Mouse (Mus musculus) liver (tissue): Measurements from ENCODE around the gene Smim26.
"Not testable (repeated sequence)": the region's sequence is repeated elsewhere in the genome, so short reads cannot be mapped to it uniquely, and the experiment has no call there.

Experiments used
- DNase-seq: peaks from one replicate; pipeline ENCODE4 v3.0.0-alpha.2; 2020; ENCODE audit warnings: mixed read lengths

Gene Smim26

DNA sequence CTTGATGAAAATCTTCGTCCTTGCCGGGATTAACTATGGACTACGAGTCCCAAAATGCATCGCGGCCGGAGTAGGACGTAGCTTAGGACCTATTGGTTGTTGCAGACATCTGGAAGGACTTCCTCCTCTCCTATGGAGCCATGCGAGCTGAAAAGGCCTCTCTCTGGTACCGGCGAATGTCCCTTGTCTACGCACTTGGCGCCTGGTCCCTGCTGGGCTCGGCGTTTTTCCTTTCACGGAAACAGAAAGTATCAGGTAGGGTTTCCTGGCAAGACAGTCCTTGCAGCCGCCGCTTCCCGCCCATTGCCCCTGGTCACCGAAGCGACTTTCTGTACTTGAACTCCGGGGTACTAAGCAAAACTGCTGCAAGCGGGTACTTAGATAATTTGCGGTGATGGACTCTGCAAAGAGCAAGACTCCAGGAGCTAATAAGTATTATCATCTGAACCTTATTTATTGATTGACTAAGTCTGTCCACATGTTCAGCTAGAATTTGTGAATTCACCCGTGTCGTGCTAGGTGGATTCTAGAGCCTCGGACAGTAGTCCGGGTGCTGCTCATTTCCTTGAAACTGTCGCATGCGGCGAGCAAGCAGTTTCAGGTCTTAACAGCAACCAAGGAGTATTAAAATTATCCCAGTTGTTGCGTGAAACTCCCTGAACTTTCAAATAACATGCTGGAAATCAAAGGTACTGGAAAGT, at the start of gene Smim26:
Smim26 (plus strand) TSS at position 104 of the 701 bp plus-strand sequence.
- peak; percentile 81 for DNase-seq

DNA sequence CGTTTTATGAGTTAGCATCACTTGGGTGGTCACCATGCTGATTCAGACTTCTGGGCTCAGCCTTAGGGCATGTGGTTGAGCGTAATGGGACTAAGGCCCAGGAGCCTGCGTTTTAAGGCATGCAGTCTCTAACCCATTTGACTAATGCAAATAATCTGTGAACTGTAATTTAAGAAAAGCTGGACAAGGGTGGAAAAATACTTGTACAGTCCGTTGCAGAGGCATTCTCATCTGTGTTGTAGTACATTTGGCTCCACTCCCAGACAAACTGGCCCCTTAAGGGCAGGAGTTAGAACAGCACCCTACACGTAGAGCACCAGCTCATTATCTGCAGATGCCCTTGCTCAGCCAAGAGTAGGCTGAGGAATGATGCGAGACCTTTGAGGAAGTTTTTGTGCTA, 49.2 kb upstream of the Smim26 start:
- no peak for DNase-seq

DNA sequence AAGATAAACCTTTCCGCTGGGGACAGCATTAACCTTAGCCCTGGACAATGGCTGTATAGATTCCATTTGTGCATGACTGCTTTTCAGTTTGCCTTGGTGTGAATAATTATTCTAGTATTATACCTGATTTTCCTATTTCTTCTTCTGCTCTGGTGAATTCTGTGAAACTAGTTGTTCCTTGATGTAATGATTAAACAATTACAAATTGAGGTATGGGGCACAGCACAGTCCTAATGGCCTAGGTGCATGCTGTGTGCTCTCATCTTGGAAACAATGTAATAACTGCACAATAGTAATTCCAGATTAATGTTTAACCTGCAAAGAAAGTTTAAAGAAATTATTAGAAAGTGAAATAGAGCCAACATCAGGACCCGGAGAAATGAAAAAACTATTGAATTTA, 48.8 kb upstream of the Smim26 start:
- no peak for DNase-seq

GRCm38 (mm10) chr2:144545481-144545880, 48.4 kb upstream of the Smim26 start:
- no peak for DNase-seq

DNA sequence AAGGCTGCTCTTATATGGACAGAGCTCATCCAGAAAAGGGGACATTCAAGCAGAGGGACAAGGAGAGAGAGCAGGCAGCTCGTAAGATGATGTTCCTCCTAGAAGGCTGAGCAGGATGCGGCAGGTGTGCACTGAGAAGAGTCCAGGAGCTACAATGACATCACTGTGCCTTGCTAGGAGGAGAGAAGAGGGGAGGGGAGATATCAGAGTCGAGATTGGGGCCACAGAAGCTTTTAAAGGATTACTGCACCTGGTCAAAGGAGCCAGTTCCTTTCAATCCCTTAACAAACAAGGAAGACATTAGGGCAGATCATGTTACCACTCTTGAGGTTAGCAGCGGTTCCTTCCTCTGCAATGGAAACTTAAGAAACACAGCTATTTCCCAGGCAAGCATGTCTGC, 46.3 kb upstream of the Smim26 start:
- DNase-seq, result no peak

DNA sequence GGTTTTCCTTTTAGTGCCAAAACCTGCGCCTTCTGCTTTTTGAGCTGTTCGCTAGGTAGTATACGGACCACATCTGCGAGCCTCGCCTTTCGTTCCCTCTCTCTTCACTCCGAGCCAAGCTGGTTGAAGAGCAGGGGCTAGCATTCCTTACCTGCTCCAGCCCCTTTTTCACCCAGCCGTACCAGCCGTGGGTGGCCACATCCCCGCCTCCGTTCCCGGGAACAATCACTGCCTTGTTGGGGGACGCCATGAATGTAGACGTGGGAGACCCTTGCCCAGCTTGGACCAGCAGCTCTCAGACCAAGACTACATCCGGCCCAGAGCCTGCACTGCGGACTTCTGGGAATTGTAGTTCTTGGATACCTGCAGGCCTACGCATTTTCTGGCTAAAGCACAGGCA, 43.3 kb upstream of the Smim26 start, which contains the start of gene Rbbp9:
Rbbp9 (minus strand) TSS at position 341 of the 400 bp plus-strand sequence.
- peak; percentile 60 for DNase-seq

GRCm38 (mm10) chr2:144553905-144554304, 39.9 kb upstream of the Smim26 start:
- DNase-seq, result no peak

GRCm38 (mm10) chr2:144555286-144555819, 38.5 kb upstream of the Smim26 start:
- DNase-seq, result peak; percentile 7

GRCm38 (mm10) chr2:144555820-144556552, 37.9 kb upstream of the Smim26 start, which contains the start of gene Sec23b:
Gene Sec23b (plus strand): TSS chr2:144556229.
- DNase-seq, result peak; percentile 95

GRCm38 (mm10) chr2:144588723-144589122, 5.1 kb upstream of the Smim26 start:
- no peak for DNase-seq

GRCm38 (mm10) chr2:144593036-144593435, 818 bp upstream of the Smim26 start:
- DNase-seq, result not testable (repeated sequence)

DNA sequence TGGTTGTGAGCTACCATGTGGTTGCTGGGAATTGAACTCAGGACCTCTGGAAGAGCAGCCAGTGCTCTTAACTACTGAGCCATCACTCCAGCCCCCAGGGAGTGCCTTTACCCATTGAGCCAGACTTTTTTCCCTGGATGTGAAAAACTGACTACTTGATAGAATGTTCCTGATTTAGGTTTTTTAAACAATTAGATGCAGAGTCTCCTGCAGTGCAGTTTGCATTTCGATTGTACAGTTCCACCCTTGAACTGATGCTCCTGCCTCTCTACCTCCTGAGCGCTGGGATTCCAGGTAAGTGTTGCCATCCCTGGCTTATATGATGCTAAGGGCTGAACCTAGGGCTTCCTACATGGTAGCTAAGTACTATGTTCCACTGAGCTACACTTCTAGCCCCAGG, 4.2 kb downstream of the Smim26 start:
- no peak for DNase-seq

DNA sequence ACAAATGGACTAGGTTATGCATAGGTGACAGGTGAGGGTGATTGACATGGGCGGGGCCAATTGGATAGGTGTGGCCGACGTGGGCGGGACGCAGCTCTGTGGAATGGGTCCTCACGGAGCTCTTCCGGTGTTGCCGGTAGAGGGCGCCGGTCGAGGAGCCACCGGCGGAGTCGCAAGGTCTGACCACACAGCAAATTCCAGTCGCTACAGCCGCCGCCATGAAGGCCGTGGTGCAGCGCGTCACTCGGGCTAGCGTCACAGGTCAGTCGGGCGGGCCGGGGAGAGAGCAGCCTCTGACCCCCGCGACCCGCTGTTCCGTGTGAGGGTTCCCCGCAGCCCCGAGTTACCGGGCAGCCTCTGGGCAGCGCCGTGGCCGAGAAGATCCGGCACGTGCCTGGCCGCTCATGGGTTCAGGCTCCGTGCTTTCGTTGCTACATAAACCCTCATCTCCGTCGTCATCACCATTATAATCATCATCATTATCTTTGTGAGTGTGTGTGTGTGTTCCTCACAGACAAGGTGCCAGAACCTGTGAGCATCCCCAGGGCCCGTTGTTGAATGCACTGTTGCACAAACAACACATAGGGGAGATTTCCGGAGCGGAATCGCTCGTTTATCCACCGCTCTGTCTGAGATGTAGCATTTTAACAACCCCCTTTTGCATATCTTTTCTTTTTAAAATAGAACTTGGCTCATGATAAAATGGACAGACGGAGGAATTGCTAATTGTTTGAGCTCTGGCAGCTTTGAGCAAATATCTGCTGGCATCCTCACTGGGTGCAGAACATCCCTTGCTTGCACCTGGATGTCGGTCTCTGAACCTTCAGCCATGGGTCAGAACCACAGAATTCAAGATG, 6.2 kb downstream of the Smim26 start, which contains the start of gene Dtd1:
Dtd1 (plus strand) TSS at position 67 of the 857 bp plus-strand sequence.
- DNase-seq, result peak; percentile 94

GRCm38 (mm10) chr2:144601576-144601975, 7.7 kb downstream of the Smim26 start:
- no peak for DNase-seq

DNA sequence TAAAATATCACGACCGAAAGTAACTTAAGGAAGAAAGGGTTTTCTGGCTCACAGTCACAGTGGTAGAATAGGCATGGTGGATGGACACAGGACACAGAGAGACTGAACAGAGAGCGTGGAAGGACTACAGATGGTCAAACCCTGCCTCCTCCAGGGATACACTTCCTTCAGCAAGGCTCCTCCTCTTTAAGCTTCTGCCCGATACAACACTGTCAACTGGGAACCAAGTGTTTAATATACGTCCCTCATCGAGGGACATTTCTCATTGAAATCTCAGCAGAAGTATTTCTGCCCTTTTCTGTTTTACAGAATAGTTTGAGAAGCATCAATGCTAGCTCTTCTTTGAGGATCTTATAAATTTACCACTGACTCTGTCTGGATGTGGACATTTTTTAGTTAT, 20.1 kb downstream of the Smim26 start:
- DNase-seq, result no peak

DNA sequence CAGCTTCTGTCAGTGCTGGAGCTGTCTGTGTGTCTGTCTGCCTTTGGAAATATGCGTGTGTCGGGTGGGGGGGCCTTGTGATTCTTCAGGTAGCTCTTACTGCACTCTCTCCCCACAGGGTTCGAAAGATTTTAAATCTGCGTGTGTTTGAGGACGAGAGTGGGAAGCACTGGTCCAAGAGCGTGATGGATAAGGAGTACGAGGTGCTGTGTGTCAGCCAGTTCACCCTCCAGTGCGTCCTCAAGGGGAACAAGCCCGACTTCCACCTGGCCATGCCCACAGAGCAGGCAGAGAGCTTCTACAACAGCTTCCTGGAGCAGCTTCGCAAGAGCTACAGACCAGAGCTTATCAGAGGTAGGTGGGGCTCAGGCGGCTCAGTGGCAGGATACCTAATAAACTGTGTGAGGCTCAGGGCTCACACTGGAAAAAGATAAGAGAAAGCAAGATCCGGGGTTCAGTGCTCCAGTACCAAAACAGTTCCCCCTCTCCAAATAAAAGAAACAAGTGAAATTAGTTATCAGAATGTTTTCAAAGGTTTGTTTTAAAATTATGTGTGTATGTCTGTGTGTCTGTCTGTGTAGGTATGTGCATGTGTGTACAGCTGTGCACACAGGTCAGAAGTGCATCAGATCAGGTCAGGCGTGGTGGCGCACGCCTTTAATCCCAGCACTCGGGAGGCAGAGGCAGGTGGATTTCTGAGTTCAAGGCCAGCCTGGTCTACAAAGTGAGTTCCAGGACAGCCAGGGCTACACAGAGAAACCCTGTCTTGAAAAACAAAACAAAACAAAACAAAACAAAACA, 23.4 kb downstream of the Smim26 start:
- DNase-seq, result peak; percentile 35

DNA sequence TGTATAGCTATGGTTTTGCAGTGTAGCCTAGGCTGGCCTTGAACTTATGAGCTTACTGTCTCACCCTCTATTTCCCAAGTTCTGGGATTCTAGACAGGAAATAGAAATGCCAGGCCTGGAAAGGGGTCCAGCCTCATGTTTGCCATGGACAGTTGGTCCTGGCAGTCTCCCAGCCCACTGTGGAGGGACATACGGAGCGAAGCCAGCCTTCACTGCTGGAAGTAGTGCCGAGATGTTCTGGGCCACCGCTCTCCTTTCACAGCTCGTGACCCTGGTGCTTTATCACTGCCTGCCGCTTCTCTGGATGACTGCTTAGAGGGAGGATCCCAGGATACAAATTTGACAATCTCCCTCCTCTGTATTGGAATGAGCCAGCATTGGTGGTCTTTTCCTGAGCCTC, 27.6 kb downstream of the Smim26 start:
- DNase-seq, result no peak

GRCm38 (mm10) chr2:144633551-144633950, 39.7 kb downstream of the Smim26 start:
- no peak for DNase-seq

GRCm38 (mm10) chr2:144634231-144634630, 40.4 kb downstream of the Smim26 start:
- DNase-seq, result no peak

GRCm38 (mm10) chr2:144634729-144635128, 40.9 kb downstream of the Smim26 start:
- DNase-seq, result no peak

DNA sequence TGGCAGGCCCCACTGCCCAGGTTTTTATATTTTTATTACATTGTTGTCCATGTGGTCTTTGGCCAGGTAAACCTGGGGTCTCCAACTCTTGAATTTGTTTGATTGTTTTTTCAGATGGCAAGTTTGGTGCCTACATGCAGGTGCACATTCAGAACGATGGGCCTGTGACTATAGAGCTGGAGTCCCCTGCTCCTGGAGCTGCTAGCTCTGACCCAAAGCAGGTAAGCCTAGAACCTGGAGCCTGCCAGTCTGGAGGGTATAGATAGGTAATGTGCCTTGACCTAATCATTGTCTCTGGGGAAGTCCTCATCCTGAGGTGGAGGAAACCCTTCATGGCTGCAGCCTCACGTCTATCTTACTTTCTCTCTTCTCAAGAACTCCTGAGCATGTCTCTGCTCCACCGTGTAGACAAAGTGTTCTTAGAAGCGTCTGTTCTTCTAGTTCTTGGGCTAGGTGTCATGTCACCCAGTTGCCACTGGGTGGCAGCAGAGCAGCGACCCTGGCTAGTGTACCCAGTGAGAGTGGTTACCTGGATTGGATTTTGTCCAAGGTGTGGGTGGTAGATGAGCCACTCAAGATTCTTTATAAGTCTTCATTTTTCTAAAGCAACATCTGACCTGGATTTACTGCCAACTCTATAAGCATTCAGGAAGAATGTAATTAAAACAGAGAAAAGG, 41.9 kb downstream of the Smim26 start:
- peak; percentile 65 for DNase-seq
